Mouse (Mus musculus): ENCODE results near the gene Nrxn3.

Nrxn3 gene

GRCm38 (mm10) chr12:89016436-89016835, 293.8 kb downstream of the Nrxn3 start:
- no peaks in the 10 kb centered on the region for H3K36me3 ChIP-seq (ENCODE audit: control insufficient read depth, insufficient read depth, low read length, poor library complexity, severe bottlenecking)
- H3K27me3 ChIP-seq (ENCODE audit: control insufficient read depth, insufficient read depth, low read length, poor library complexity, severe bottlenecking) = no peaks in the 10 kb centered on the region
- no peak for DNase-seq (ENCODE audit: low read depth, low spot score)

- Histone ChIP-seq H3K27me3 (ENCODE audit: control insufficient read depth, insufficient read depth, low read length, poor library complexity, severe bottlenecking) (no peaks in the 10 kb centered on the region), H3K36me3 (ENCODE audit: control insufficient read depth, insufficient read depth, low read length, poor library complexity, severe bottlenecking) (no peaks in the 10 kb centered on the region)
- DNase-seq (ENCODE audit: low read depth, low spot score) = no peak
Observed at GRCm38 (mm10) chr12:89025180-89025579, 302.5 kb downstream of the Nrxn3 start.

- Histone ChIP-seq H3K36me3 (ENCODE audit: control insufficient read depth, insufficient read depth, low read length, poor library complexity, severe bottlenecking) (no peaks in the 10 kb centered on the region), H3K27me3 (ENCODE audit: control insufficient read depth, insufficient read depth, low read length, poor library complexity, severe bottlenecking) (no peaks in the 10 kb centered on the region)
- no peak for DNase-seq (ENCODE audit: low read depth, low spot score)
Observed at GRCm38 (mm10) chr12:89035984-89036618, 313.4 kb downstream of the Nrxn3 start.

- Histone ChIP-seq H3K27me3 (ENCODE audit: control insufficient read depth, insufficient read depth, low read length, poor library complexity, severe bottlenecking) (no peaks in the 10 kb centered on the region), H3K36me3 (ENCODE audit: control insufficient read depth, insufficient read depth, low read length, poor library complexity, severe bottlenecking) (no peaks in the 10 kb centered on the region)
- no peak for DNase-seq (ENCODE audit: low read depth, low spot score)
Observed at GRCm38 (mm10) chr12:89040151-89040550, 317.5 kb downstream of the Nrxn3 start.

- H3K27me3 ChIP-seq (ENCODE audit: control insufficient read depth, insufficient read depth, low read length, poor library complexity, severe bottlenecking) = no peaks in the 10 kb centered on the region
- no peaks in the 10 kb centered on the region for H3K36me3 ChIP-seq (ENCODE audit: control insufficient read depth, insufficient read depth, low read length, poor library complexity, severe bottlenecking)
- DNase-seq (ENCODE audit: low read depth, low spot score) = no peak
Observed at GRCm38 (mm10) chr12:89041429-89042107, 318.9 kb downstream of the Nrxn3 start.

- Histone ChIP-seq H3K27me3 (ENCODE audit: control insufficient read depth, insufficient read depth, low read length, poor library complexity, severe bottlenecking) (no peaks in the 10 kb centered on the region), H3K36me3 (ENCODE audit: control insufficient read depth, insufficient read depth, low read length, poor library complexity, severe bottlenecking) (no peaks in the 10 kb centered on the region)
- DNase-seq (ENCODE audit: low read depth, low spot score) = no peak
Observed at GRCm38 (mm10) chr12:89049279-89049678, 326.6 kb downstream of the Nrxn3 start.

- no peak for DNase-seq (ENCODE audit: low read depth, low spot score)
- Histone ChIP-seq H3K36me3 (ENCODE audit: control insufficient read depth, insufficient read depth, low read length, poor library complexity, severe bottlenecking) (no peaks in the 10 kb centered on the region), H3K27me3 (ENCODE audit: control insufficient read depth, insufficient read depth, low read length, poor library complexity, severe bottlenecking) (no peaks in the 10 kb centered on the region)
Observed at GRCm38 (mm10) chr12:89049686-89050085, 327.0 kb downstream of the Nrxn3 start.

GRCm38 (mm10) chr12:89072436-89072835, 349.8 kb downstream of the Nrxn3 start:
- no peaks in the 10 kb centered on the region for H3K27me3 ChIP-seq (ENCODE audit: control insufficient read depth, insufficient read depth, low read length, poor library complexity, severe bottlenecking)
- DNase-seq (ENCODE audit: low read depth, low spot score) = no peak
- no peaks in the 10 kb centered on the region for H3K36me3 ChIP-seq (ENCODE audit: control insufficient read depth, insufficient read depth, low read length, poor library complexity, severe bottlenecking)

GRCm38 (mm10) chr12:89073167-89073743, 350.6 kb downstream of the Nrxn3 start:
- DNase-seq (ENCODE audit: low read depth, low spot score) = no peak
- no peaks in the 10 kb centered on the region for H3K27me3 ChIP-seq (ENCODE audit: control insufficient read depth, insufficient read depth, low read length, poor library complexity, severe bottlenecking)
- H3K36me3 ChIP-seq (ENCODE audit: control insufficient read depth, insufficient read depth, low read length, poor library complexity, severe bottlenecking) = no peaks in the 10 kb centered on the region

- Histone ChIP-seq H3K27me3 (ENCODE audit: control insufficient read depth, insufficient read depth, low read length, poor library complexity, severe bottlenecking) (no peaks in the 10 kb centered on the region), H3K36me3 (ENCODE audit: control insufficient read depth, insufficient read depth, low read length, poor library complexity, severe bottlenecking) (no peaks in the 10 kb centered on the region)
- DNase-seq (ENCODE audit: low read depth, low spot score) = no peak
Observed at GRCm38 (mm10) chr12:89074551-89075295, 352.0 kb downstream of the Nrxn3 start.

- Histone ChIP-seq H3K27me3 (ENCODE audit: control insufficient read depth, insufficient read depth, low read length, poor library complexity, severe bottlenecking) (no peaks in the 10 kb centered on the region), H3K36me3 (ENCODE audit: control insufficient read depth, insufficient read depth, low read length, poor library complexity, severe bottlenecking) (no peaks in the 10 kb centered on the region)
- no peak for DNase-seq (ENCODE audit: low read depth, low spot score)
Observed at GRCm38 (mm10) chr12:89093806-89094479, 371.3 kb downstream of the Nrxn3 start.

GRCm38 (mm10) chr12:89097561-89097960, 374.9 kb downstream of the Nrxn3 start:
- no peak for DNase-seq (ENCODE audit: low read depth, low spot score)
- no peaks in the 10 kb centered on the region for H3K36me3 ChIP-seq (ENCODE audit: control insufficient read depth, insufficient read depth, low read length, poor library complexity, severe bottlenecking)
- H3K27me3 ChIP-seq (ENCODE audit: control insufficient read depth, insufficient read depth, low read length, poor library complexity, severe bottlenecking) = no peaks in the 10 kb centered on the region

- no peaks in the 10 kb centered on the region for H3K27me3 ChIP-seq (ENCODE audit: control insufficient read depth, insufficient read depth, low read length, poor library complexity, severe bottlenecking)
- no peak for DNase-seq (ENCODE audit: low read depth, low spot score)
- no peaks in the 10 kb centered on the region for H3K36me3 ChIP-seq (ENCODE audit: control insufficient read depth, insufficient read depth, low read length, poor library complexity, severe bottlenecking)
Observed at GRCm38 (mm10) chr12:89106029-89106733, 383.5 kb downstream of the Nrxn3 start.
